Mouse (Mus musculus) MEL (cell line): ENCODE results near the gene Mast3. TPM values are rescaled to one million over a fixed set of nuclear protein-coding genes. Genes with fewer than 3 reads are reported as not detected.

ENCODE experiments used
- DNase-seq: peaks from one replicate; pipeline ENCODE4 v3.0.0; 2011; ENCODE audit warnings: low read depth, low spot score
- H3K27ac ChIP-seq: 2 replicates; pipeline ENCODE4 v1.5.1; 2012; ENCODE audit warnings: low read depth, mild to moderate bottlenecking, control low read depth, low read length, moderate library complexity; ENCODE audit not compliant: control insufficient read depth
- H3K27me3 ChIP-seq, 2 experiments: fragments of 150-350 bp in 1 of 2; sonication (generic) in 1 of 2; 2 replicates each; pipeline ENCODE4 v1.6.1; 2012; ENCODE audit warnings: low read length in 2 of 2, mild to moderate bottlenecking in 2 of 2, improper control_type of control experiment in 1 of 2, moderate library complexity in 1 of 2; ENCODE audit not compliant: insufficient read depth in 2 of 2, control insufficient read depth in 1 of 2
- H3K36me3 ChIP-seq, 2 experiments: 2 replicates each; pipeline ENCODE4 v1.6.1; 2012 to 2014; ENCODE audit warnings: low read length in 2 of 2, improper control_type of control experiment in 1 of 2, inconsistent platforms in 1 of 2, mild to moderate bottlenecking in 1 of 2; ENCODE audit not compliant: insufficient read depth in 2 of 2, control insufficient read depth in 1 of 2
- H3K4me1 ChIP-seq, 2 experiments: fragments of 150-350 bp in 1 of 2; sonication (generic) in 1 of 2; 2 replicates each; pipeline ENCODE4 v1.6.1; 2012; ENCODE audit warnings: low read length in 2 of 2, improper control_type of control experiment in 1 of 2, mild to moderate bottlenecking in 1 of 2; ENCODE audit not compliant: insufficient read depth in 2 of 2, control insufficient read depth in 1 of 2
- H3K4me3 ChIP-seq, 2 experiments: fragments of 150-350 bp in 1 of 2; sonication (generic) in 1 of 2; 2 replicates each; pipeline ENCODE4 v1.5.1; 2012; ENCODE audit warnings: low read depth in 2 of 2, low read length in 2 of 2, mild to moderate bottlenecking in 2 of 2, moderate library complexity in 2 of 2, control low read depth in 1 of 2, improper control_type of control experiment in 1 of 2; ENCODE audit not compliant: control insufficient read depth in 1 of 2, insufficient read depth in 1 of 2
- H3K79me2 ChIP-seq: 2 replicates; pipeline ENCODE4 v1.6.1; 2012; ENCODE audit warnings: mild to moderate bottlenecking, low read length, moderate library complexity; ENCODE audit not compliant: control insufficient read depth, poor library complexity, insufficient read depth
- H3K9ac ChIP-seq: 2 replicates; pipeline ENCODE4 v1.6.1; 2012; ENCODE audit warnings: low read depth, mild to moderate bottlenecking, control low read depth, low read length, moderate library complexity; ENCODE audit not compliant: control insufficient read depth, poor library complexity, severe bottlenecking
- H3K9me3 ChIP-seq: fragments of 150-350 bp; sonication (generic); replicated peaks from 2 replicates; pipeline ENCODE4 v1.6.1; 2012; ENCODE audit warnings: mild to moderate bottlenecking, low read length, improper control_type of control experiment, moderate library complexity; ENCODE audit not compliant: insufficient read depth
- BHLHE40 ChIP-seq: IDR thresholded peaks from 2 replicates; pipeline ENCODE4 v1.6.1; 2012; ENCODE audit warnings: low read depth, mild to moderate bottlenecking, inconsistent platforms, low read length, improper control_type of control experiment, borderline replicate concordance
- CHD2 ChIP-seq: IDR thresholded peaks from 2 replicates; pipeline ENCODE4 v1.6.1; 2011; ENCODE audit warnings: low read length, improper control_type of control experiment
- ELF1 ChIP-seq: IDR thresholded peaks from 2 replicates; pipeline ENCODE4 v1.6.1; 2014; ENCODE audit warnings: low read depth, mild to moderate bottlenecking, inconsistent platforms, low read length, improper control_type of control experiment, moderate library complexity
- ETS1 ChIP-seq: IDR thresholded peaks from 2 replicates; pipeline ENCODE4 v1.6.1; 2012; ENCODE audit warnings: low read depth, mild to moderate bottlenecking, inconsistent platforms, low read length, improper control_type of control experiment, moderate library complexity
- GATA1 ChIP-seq: IDR thresholded peaks from 2 replicates; pipeline ENCODE4 v1.6.1; 2011; ENCODE audit warnings: low read depth, low read length, improper control_type of control experiment
- HCFC1 ChIP-seq: IDR thresholded peaks from 2 replicates; pipeline ENCODE4 v1.6.1; 2012; ENCODE audit warnings: low read depth, mild to moderate bottlenecking, inconsistent platforms, low read length, improper control_type of control experiment, moderate library complexity
- JUND ChIP-seq: IDR thresholded peaks from 2 replicates; pipeline ENCODE4 v1.6.1; 2011; ENCODE audit warnings: low read depth, mild to moderate bottlenecking, improper control_type of control experiment, low read length
- KAT2A ChIP-seq: conservative IDR thresholded peaks from 2 replicates; pipeline ENCODE4 v1.6.1; 2012; ENCODE audit warnings: low read depth, low read length, improper control_type of control experiment, inconsistent platforms
- MAFK ChIP-seq: IDR thresholded peaks from 2 replicates; pipeline ENCODE4 v1.6.1; 2011; ENCODE audit warnings: low read depth, mild to moderate bottlenecking, low read length, improper control_type of control experiment, borderline replicate concordance
- MAX ChIP-seq: IDR thresholded peaks from 2 replicates; pipeline ENCODE4 v1.6.1; 2011; ENCODE audit warnings: low read length, improper control_type of control experiment
- MEF2A ChIP-seq: IDR thresholded peaks from 2 replicates; pipeline ENCODE4 v1.6.1; 2014; ENCODE audit warnings: low read depth, mild to moderate bottlenecking, inconsistent platforms, low read length, improper control_type of control experiment; ENCODE audit not compliant: poor library complexity, insufficient replicate concordance, severe bottlenecking; ENCODE audit errors: extremely low read depth
- MYB ChIP-seq: IDR thresholded peaks from 2 replicates; pipeline ENCODE4 v1.6.1; 2011; ENCODE audit warnings: mild to moderate bottlenecking, low read depth, low read length, improper control_type of control experiment
- NRF1 ChIP-seq: IDR thresholded peaks from 2 replicates; pipeline ENCODE4 v1.6.1; 2014; ENCODE audit warnings: low read depth, mild to moderate bottlenecking, inconsistent platforms, low read length, improper control_type of control experiment, moderate library complexity; ENCODE audit not compliant: poor library complexity, insufficient read depth, severe bottlenecking
- POLR2A ChIP-seq, 2 experiments: IDR thresholded peaks; 2 replicates each; pipeline ENCODE4 v1.6.1; 2011 to 2012; ENCODE audit warnings: low read length in 2 of 2, mild to moderate bottlenecking in 2 of 2, control low read depth in 1 of 2, improper control_type of control experiment in 1 of 2, low read depth in 1 of 2, moderate library complexity in 1 of 2; ENCODE audit not compliant: control insufficient read depth in 1 of 2, insufficient read depth in 1 of 2, poor library complexity in 1 of 2
- POLR2AphosphoS5 ChIP-seq: IDR thresholded peaks from 2 replicates; pipeline ENCODE4 v1.6.1; 2012; ENCODE audit warnings: low read depth, borderline replicate concordance, mild to moderate bottlenecking, inconsistent platforms, low read length, moderate library complexity, mixed read lengths
- RAD21 ChIP-seq: IDR thresholded peaks from 2 replicates; pipeline ENCODE4 v1.6.1; 2011; ENCODE audit warnings: mild to moderate bottlenecking, low read depth, low read length, improper control_type of control experiment
- SMC3 ChIP-seq: IDR thresholded peaks from 2 replicates; pipeline ENCODE4 v1.6.1; 2011; ENCODE audit warnings: low read depth, low read length, improper control_type of control experiment
- TBP ChIP-seq: IDR thresholded peaks from 2 replicates; pipeline ENCODE4 v1.8.0; 2011; ENCODE audit warnings: low read depth, low read length, improper control_type of control experiment
- USF2 ChIP-seq, 2 experiments: IDR thresholded peaks; 2 replicates each; pipeline ENCODE4 v1.6.1; 2011 to 2012; ENCODE audit warnings: improper control_type of control experiment in 2 of 2, low read length in 2 of 2, borderline replicate concordance in 1 of 2, inconsistent platforms in 1 of 2, low read depth in 1 of 2, mild to moderate bottlenecking in 1 of 2; ENCODE audit not compliant: insufficient read depth in 1 of 2
- ZNF384 ChIP-seq: IDR thresholded peaks from 2 replicates; pipeline ENCODE4 v1.6.1; 2012; ENCODE audit warnings: low read depth, mild to moderate bottlenecking, inconsistent platforms, low read length, improper control_type of control experiment
- polyA plus RNA-seq, 2 experiments: library from polyadenylated mRNA; stranded (reverse) in 1 of 2; unstranded in 1 of 2; fragments of >175 nt in 1 of 2; fragments of >200 nt in 1 of 2; gene quantifications; 2 replicates each; pipeline versions ENCODE4 v1.2.1 to v1.2.4; 2012; ENCODE audit warnings: low replicate concordance in 2 of 2, low read depth in 1 of 2; ENCODE audit not compliant: insufficient read length in 2 of 2, insufficient read depth in 1 of 2, missing spikeins in 1 of 2
- total RNA-seq: library from RNA; depleted of rRNA; stranded (reverse); fragments of 300-350 nt; gene quantifications from 2 replicates; pipeline ENCODE4 v1.2.3, GENCODE M21; 2012

The Mast3 gene
- total and polyA plus RNA-seq, 3 experiments, result 13.5 to 54.7 TPM; not detected in 1

GRCm38 (mm10) chr8:70812885-70813284 is 8.0 kb upstream of the Mast3 start:
- peaks cover 3 to 5% of the 10 kb centered on the region in 2 experiments; a peak in 2 of 4 replicates for H3K4me1 ChIP-seq
- no peaks in the 10 kb centered on the region for H3K9me3 ChIP-seq
- no peaks in the 10 kb centered on the region for H3K79me2 ChIP-seq
- no peaks in the 10 kb centered on the region for H3K27me3 ChIP-seq
- TF ChIP-seq ELF1, result no peak
- TF ChIP-seq JUND, result no peak
- no peak for TF ChIP-seq TBP
- no peak for TF ChIP-seq MYB
- TF ChIP-seq RAD21, result no peak
- no peak for TF ChIP-seq MAFK
- no peak for TF ChIP-seq NRF1
- TF ChIP-seq KAT2A, result no peak
- no peak for TF ChIP-seq MAX
- no peak for TF ChIP-seq USF2 (IDR thresholded peaks at IDR 0.05; ENCODE audit: borderline replicate concordance in 1 of 2, insufficient read depth in 1 of 2, low read depth in 1 of 2, low read length in 2 of 2)
- no peak for TF ChIP-seq CHD2
- no peak for TF ChIP-seq ETS1
- TF ChIP-seq HCFC1, result no peak
- no peak for TF ChIP-seq SMC3
- TF ChIP-seq BHLHE40, result no peak
- no peaks in the 10 kb centered on the region for H3K36me3 ChIP-seq
- H3K4me3 ChIP-seq, result no peak overlapping the region
- H3K27ac ChIP-seq, result no peak overlapping the region
- no peak overlapping the region for H3K9ac ChIP-seq
- DNase-seq, result no peak

GRCm38 (mm10) chr8:70812055-70812454 is 7.2 kb upstream of the Mast3 start:
- no peaks in the 10 kb centered on the region for H3K79me2 ChIP-seq
- no peak for DNase-seq
- no peak overlapping the region for H3K27ac ChIP-seq
- no peaks in the 10 kb centered on the region for H3K27me3 ChIP-seq
- H3K9me3 ChIP-seq, result no peaks in the 10 kb centered on the region
- TF ChIP-seq POLR2A (IDR thresholded peaks at IDR 0.05; ENCODE audit: control insufficient read depth in 1 of 2, insufficient read depth in 1 of 2, low read depth in 1 of 2, low read length in 2 of 2, poor library complexity in 1 of 2) (no peak), SMC3 (no peak), MYB (no peak), GATA1 (no peak), POLR2AphosphoS5 (no peak), MEF2A (no peak), ZNF384 (no peak)
- TF ChIP-seq, all 39 proteins: peak for 0
- no peak overlapping the region for H3K9ac ChIP-seq
- H3K36me3 ChIP-seq, result no peaks in the 10 kb centered on the region
- peaks cover 0 to 6% of the 10 kb centered on the region in 2 experiments; a peak in 1 of 4 replicates for H3K4me1 ChIP-seq
- no peak overlapping the region for H3K4me3 ChIP-seq
